ENCODE assay signal across 28 mouse cellular contexts in the genomic region with DNA sequence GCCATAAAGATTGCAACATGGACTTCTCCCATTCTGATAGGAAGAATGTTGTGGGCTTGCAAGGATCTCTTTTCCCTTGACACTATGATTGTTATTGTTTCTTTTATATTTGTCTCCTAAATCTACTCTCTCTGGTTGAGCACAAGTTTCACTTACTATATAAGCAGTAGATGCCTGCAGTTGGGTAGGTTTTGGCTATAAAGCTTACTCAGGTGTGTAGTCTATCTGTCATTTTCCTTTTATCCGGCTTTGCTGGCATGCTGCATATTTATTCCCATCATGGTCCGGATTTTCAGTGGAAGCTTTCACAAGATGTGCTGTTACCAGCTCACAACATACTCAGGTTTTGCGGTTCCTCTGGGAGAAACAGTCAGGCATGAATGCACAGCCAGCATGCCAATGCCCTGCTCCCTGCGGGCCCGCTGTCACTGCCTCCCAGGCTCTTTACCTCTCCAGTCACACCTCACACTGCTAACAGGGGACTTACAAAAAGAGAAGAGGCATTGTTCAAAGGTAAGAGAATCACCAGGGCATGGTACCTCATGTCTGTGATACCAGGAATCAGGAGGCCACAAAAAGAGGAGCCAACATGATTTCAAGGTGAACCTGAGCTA. TPM values are rescaled to one million over a fixed set of nuclear protein-coding genes. Genes with fewer than 3 reads are reported as not detected.
A peak's percentile ranks its signal among the peaks of the same experiment; 100 is the strongest.
DNase-seq lines count a peak whose midpoint lies in the region; ATAC-seq lines count a peak whose summit lies in the region.
"Had no signal": no experiment of that assay in that cellular context is flagged by ENCODE, and none has a peak within 500 bp of the region (broad histone marks: within the 10 kb centered on the region; RNA-seq: fewer than 3 reads in every experiment).

No protein-coding gene starts in this region.

- H3K27ac ChIP-seq in hindbrain, embryonic 16.5 days (ENCODE audit: low read depth, low read length): peak overlapping the region; percentile 11; the same call in 1 of the 2 replicates
- no peak overlapping the region for H3K27ac ChIP-seq in hindbrain, embryonic 14.5 days
- 0 out of 2 replicates have a peak overlapping the region, but pooled peaks have one; percentile 0 for H3K27ac ChIP-seq in midbrain, embryonic 15.5 days
- H3K27ac ChIP-seq in neural tube, embryonic 13.5 days (replicated peaks): peak overlapping the region; percentile 70
- H3K27ac ChIP-seq in forebrain, embryonic 12.5 days: no peak overlapping the region
- H3K27ac ChIP-seq: embryonic facial prominence, embryonic 10.5 days; heart, adult 2 months; heart, embryonic 15.5 days; limb, embryonic 13.5 days; liver, embryonic 13.5 days; stomach, postnatal 0 days had no signal

- no peaks in the 10 kb centered on the region for H3K4me1 ChIP-seq in hindbrain, embryonic 16.5 days (ENCODE audit: control insufficient read depth, insufficient read depth, low read depth, low read length)
- H3K4me1 ChIP-seq in hindbrain, embryonic 14.5 days (replicated peaks; ENCODE audit: control insufficient read depth, insufficient read depth, low read length): no peaks in the 10 kb centered on the region
- no peaks in the 10 kb centered on the region for H3K4me1 ChIP-seq in midbrain, embryonic 15.5 days
- H3K4me1 ChIP-seq in neural tube, embryonic 13.5 days (replicated peaks): peaks cover 4% of the 10 kb centered on the region; the same call in 1 of the 2 replicates
- H3K4me1 ChIP-seq in forebrain, embryonic 12.5 days: no peaks in the 10 kb centered on the region
- H3K4me1 ChIP-seq: embryonic facial prominence, embryonic 10.5 days; heart, embryonic 15.5 days; liver, embryonic 13.5 days had no signal

- H3K27me3 ChIP-seq in hindbrain, embryonic 16.5 days (replicated peaks; ENCODE audit: control insufficient read depth, insufficient read depth, low read length): no peaks in the 10 kb centered on the region
- no peaks in the 10 kb centered on the region for H3K27me3 ChIP-seq in hindbrain, embryonic 14.5 days (ENCODE audit: control insufficient read depth, insufficient read depth, low read length)
- H3K27me3 ChIP-seq in midbrain, embryonic 15.5 days (replicated peaks): no peaks in the 10 kb centered on the region
- H3K27me3 ChIP-seq in neural tube, embryonic 13.5 days: no peaks in the 10 kb centered on the region
- no peaks in the 10 kb centered on the region for H3K27me3 ChIP-seq in forebrain, embryonic 12.5 days
- H3K27me3 ChIP-seq: CH12.LX; heart, embryonic 15.5 days; limb, embryonic 13.5 days; liver, embryonic 13.5 days had no signal

- 0 out of 2 replicates have a peak, but pooled peaks have one; percentile 42 for ATAC-seq in hindbrain, embryonic 16.5 days
- ATAC-seq in hindbrain, embryonic 14.5 days (ENCODE audit: low FRiP score): no peak; the same call in 1 of the 2 replicates
- ATAC-seq in midbrain, embryonic 15.5 days (replicated peaks): peak; percentile 62; the same call in 1 of the 2 replicates
- ATAC-seq in neural tube, embryonic 13.5 days (ENCODE audit: low read depth): peak; percentile 63; the same call in 1 of the 2 replicates
- ATAC-seq in forebrain, embryonic 12.5 days (ENCODE audit: low FRiP score): no peak
- ATAC-seq: forebrain, postnatal 0 days; Patski had no signal

- no peak overlapping the region for H3K9ac ChIP-seq in hindbrain, embryonic 16.5 days (ENCODE audit: low read depth, low read length)
- H3K9ac ChIP-seq in hindbrain, embryonic 14.5 days: no peak overlapping the region
- no peak overlapping the region for H3K9ac ChIP-seq in midbrain, embryonic 15.5 days
- H3K9ac ChIP-seq in neural tube, embryonic 13.5 days: no peak overlapping the region
- no peak overlapping the region for H3K9ac ChIP-seq in forebrain, embryonic 12.5 days
- H3K9ac ChIP-seq: forebrain, postnatal 0 days; heart, embryonic 15.5 days; limb, embryonic 13.5 days; liver, embryonic 13.5 days had no signal

- H3K4me2 ChIP-seq in hindbrain, embryonic 16.5 days (ENCODE audit: low read length): no peak overlapping the region
- H3K4me2 ChIP-seq in hindbrain, embryonic 14.5 days (replicated peaks): no peak overlapping the region
- H3K4me2 ChIP-seq in midbrain, embryonic 15.5 days: no peak overlapping the region
- no peak overlapping the region for H3K4me2 ChIP-seq in neural tube, embryonic 13.5 days
- no peak overlapping the region for H3K4me2 ChIP-seq in forebrain, embryonic 12.5 days
- H3K4me2 ChIP-seq: heart, embryonic 15.5 days; limb, embryonic 13.5 days; liver, embryonic 13.5 days had no signal

- H3K9me3 ChIP-seq in hindbrain, embryonic 16.5 days (ENCODE audit: control insufficient read depth, low read length): no peaks in the 10 kb centered on the region
- no peaks in the 10 kb centered on the region for H3K9me3 ChIP-seq in hindbrain, embryonic 14.5 days (ENCODE audit: control insufficient read depth, low read length)
- no peaks in the 10 kb centered on the region for H3K9me3 ChIP-seq in midbrain, embryonic 15.5 days
- no peaks in the 10 kb centered on the region for H3K9me3 ChIP-seq in neural tube, embryonic 13.5 days
- no peaks in the 10 kb centered on the region for H3K9me3 ChIP-seq in forebrain, embryonic 12.5 days
- H3K9me3 ChIP-seq: embryonic facial prominence, embryonic 10.5 days; G1E; heart, embryonic 15.5 days; limb, embryonic 13.5 days; liver, embryonic 13.5 days had no signal

- DNase-seq in hindbrain, embryonic 14.5 days (ENCODE audit: low spot score): no peak
- DNase-seq in kidney, postnatal 4 days: peak; percentile 16 to 30
- no peak for DNase-seq in kidney, adult 9 months
- no peak for DNase-seq in adrenal gland, postnatal 14 days
- DNase-seq: cerebellum, adult 11-12 months; cerebellum, postnatal 10 days; forebrain, postnatal 0 days; gastrocnemius, postnatal 14 days; heart, adult 2 months; heart, postnatal 36 days; kidney, postnatal 14 days; liver, embryonic 13.5 days; lung, adult 2 months; lung, postnatal 14 days; thymus, adult 2 months; thymus, postnatal 4 days had no signal

- no peaks in the 10 kb centered on the region for H3K36me3 ChIP-seq in hindbrain, embryonic 16.5 days (ENCODE audit: control insufficient read depth, insufficient read depth, low read length)
- H3K36me3 ChIP-seq in hindbrain, embryonic 14.5 days (replicated peaks; ENCODE audit: control insufficient read depth, insufficient read depth): no peaks in the 10 kb centered on the region
- no peaks in the 10 kb centered on the region for H3K36me3 ChIP-seq in midbrain, embryonic 15.5 days (replicated peaks)
- H3K36me3 ChIP-seq in neural tube, embryonic 13.5 days: no peaks in the 10 kb centered on the region
- H3K36me3 ChIP-seq in forebrain, embryonic 12.5 days (replicated peaks): no peaks in the 10 kb centered on the region
- H3K36me3 ChIP-seq: embryonic facial prominence, embryonic 10.5 days; G1E; heart, embryonic 15.5 days; limb, embryonic 13.5 days; liver, embryonic 13.5 days had no signal

- WGBS in hindbrain, embryonic 16.5 days: 75% methylated on average over 5 of the region's 5 CpGs
- WGBS in hindbrain, embryonic 14.5 days: 66% methylated on average over 5 of the region's 5 CpGs
- WGBS in midbrain, embryonic 15.5 days: 71% methylated on average over 5 of the region's 5 CpGs
- WGBS in neural tube, embryonic 13.5 days: 62% methylated on average over 5 of the region's 5 CpGs
- 80% methylated on average over 5 of the region's 5 CpGs for WGBS in forebrain, embryonic 12.5 days

- no peak overlapping the region for H3K4me3 ChIP-seq in hindbrain, embryonic 16.5 days (ENCODE audit: low read length)
- H3K4me3 ChIP-seq in hindbrain, embryonic 14.5 days (replicated peaks; ENCODE audit: low read length): no peak overlapping the region
- H3K4me3 ChIP-seq in midbrain, embryonic 15.5 days: no peak overlapping the region
- H3K4me3 ChIP-seq in neural tube, embryonic 13.5 days: no peak overlapping the region
- no peak overlapping the region for H3K4me3 ChIP-seq in forebrain, embryonic 12.5 days (replicated peaks)
- H3K4me3 ChIP-seq: embryonic facial prominence, embryonic 10.5 days; heart, adult 2 months; heart, embryonic 15.5 days; limb, embryonic 13.5 days; liver, embryonic 13.5 days had no signal

RNA-seq across cellular contexts. Expression of a gene that starts 37.3 kb away (rescaled TPM):
- 64.9 and 70.2 TPM in 2 replicates for polyA plus RNA-seq in hindbrain, embryonic 16.5 days (2015; fragmentation: Nextera tagmentation; extraction: Ambion mirVana)
- polyA plus RNA-seq in hindbrain, embryonic 14.5 days (2014; fragmentation: Nextera tagmentation; extraction: Ambion mirVana): 138 and 157 TPM in 2 replicates
- polyA plus RNA-seq in midbrain, embryonic 15.5 days (2015; fragmentation: Nextera tagmentation; extraction: Ambion mirVana): 76.6 and 83.1 TPM in 2 replicates
- polyA plus RNA-seq in neural tube, embryonic 13.5 days (2015; fragmentation: Nextera tagmentation; extraction: Ambion mirVana): 48.3 and 53.6 TPM in 2 replicates
- 12.6 and 22.2 TPM in 2 replicates for polyA plus RNA-seq in forebrain, embryonic 12.5 days (2016; fragmentation: Nextera tagmentation; extraction: Ambion mirVana)
- 9.7 and 11.2 TPM in 2 replicates for total RNA-seq in adrenal gland, postnatal 14 days (2021)
- total RNA-seq: CH12.LX; megakaryocyte progenitor cell, adult 5-6 weeks had no signal
- polyA plus RNA-seq: G1E, Patski had no signal

RNA-seq across cellular contexts. Expression of a gene that starts 54.1 kb away (rescaled TPM):
- polyA plus RNA-seq in hindbrain, embryonic 16.5 days (2015; fragmentation: Nextera tagmentation; extraction: Ambion mirVana): 0.99 and 1.6 TPM in 2 replicates
- 1.3 and 1.4 TPM in 2 replicates for polyA plus RNA-seq in hindbrain, embryonic 14.5 days (2014; fragmentation: Nextera tagmentation; extraction: Ambion mirVana)
- 1.5 TPM in 2 replicates for polyA plus RNA-seq in midbrain, embryonic 15.5 days (2015; fragmentation: Nextera tagmentation; extraction: Ambion mirVana)
- polyA plus RNA-seq in neural tube, embryonic 13.5 days (2015; fragmentation: Nextera tagmentation; extraction: Ambion mirVana): 1.4 and 2.3 TPM in 2 replicates
- polyA plus RNA-seq in forebrain, embryonic 12.5 days (2016; fragmentation: Nextera tagmentation; extraction: Ambion mirVana): 6.9 and 7.5 TPM in 2 replicates
- total RNA-seq in adrenal gland, postnatal 14 days (2021): 0.37 and 3.0 TPM in 2 replicates
- polyA plus RNA-seq: G1E had no signal

Comparison
In these comparisons a context has a peak if more than half of its experiments do, and no peak if none do; other contexts are left out.
1. ATAC-seq: peak in hindbrain, embryonic 16.5 days (single experiment), midbrain, embryonic 15.5 days (single experiment) and neural tube, embryonic 13.5 days (single experiment); none in hindbrain, embryonic 14.5 days (single experiment) and forebrain, embryonic 12.5 days (single experiment).
2. H3K27ac ChIP-seq: peak in hindbrain, embryonic 16.5 days (single experiment), midbrain, embryonic 15.5 days (single experiment) and neural tube, embryonic 13.5 days (single experiment); none in hindbrain, embryonic 14.5 days (single experiment) and forebrain, embryonic 12.5 days (single experiment).
3. DNase-seq: peak in kidney, postnatal 4 days (2 of 2); none in hindbrain, embryonic 14.5 days (single experiment), kidney, adult 9 months (single experiment) and adrenal gland, postnatal 14 days (single experiment).